In genomic region chr10:31447083-31447482, GRCm38 (mm10) we compare ENCODE assay signal across 21 mouse cellular contexts. TPM values are rescaled to one million over a fixed set of nuclear protein-coding genes. Genes with fewer than 3 reads are reported as not detected.
DNase-seq lines count a peak whose midpoint lies in the region; ATAC-seq and TF ChIP-seq lines count a peak whose summit lies in the region.
"Had no signal": no experiment of that assay in that cellular context is flagged by ENCODE, and none has a peak within 500 bp of the region (broad histone marks: within the 10 kb centered on the region; RNA-seq: fewer than 3 reads in every experiment).

No protein-coding gene starts in this region.

- intact Hi-C loops in gastrocnemius, adult 2 months (cut with DNase I) = loop anchor here (5.0 to 10.0 kb wide), 2 partner anchors 160 to 622 kb away; partner anchors contain the start of gene Rnf217

- no peak for TF ChIP-seq POLR2A in myocyte (IDR thresholded peaks at IDR 0.05; ENCODE audit: insufficient read length, low read depth)

- H3K4me1 ChIP-seq in forebrain, embryonic 16.5 days (replicated peaks; ENCODE audit: control insufficient read depth, insufficient read depth, low read length) = peaks cover 2% of the 10 kb centered on the region; the same call in 1 of the 2 replicates
- H3K4me1 ChIP-seq: embryonic facial prominence, embryonic 12.5 days; forebrain, embryonic 15.5 days had no signal

- no peak overlapping the region for H3ac ChIP-seq in myocyte (ENCODE audit: control insufficient read depth, insufficient read length)

- ATAC-seq in cerebellum, adult (ENCODE audit: insufficient number of reproducible peaks, low FRiP score, low TSS enrichment) = no peak
- ATAC-seq in forebrain, embryonic 16.5 days = no peak
- ATAC-seq: activated CD4-positive, CD25-positive, alpha-beta regulatory T cell, adult 4 months; CD4-positive, CD25-positive, alpha-beta regulatory T cell, adult 4 months; forebrain, embryonic 13.5 days; forebrain, embryonic 15.5 days; Patski had no signal

- no peak overlapping the region for H3K9ac ChIP-seq in forebrain, embryonic 16.5 days (replicated peaks; ENCODE audit: low read depth, low read length)
- H3K9ac ChIP-seq: embryonic facial prominence, embryonic 12.5 days; forebrain, embryonic 13.5 days; forebrain, embryonic 15.5 days had no signal

- H3K4me2 ChIP-seq in myocyte (ENCODE audit: low read depth) = peak overlapping the region; percentile 75
- no peak overlapping the region for H3K4me2 ChIP-seq in forebrain, embryonic 16.5 days (ENCODE audit: low read length)
- H3K4me2 ChIP-seq: embryonic facial prominence, embryonic 12.5 days; forebrain, embryonic 13.5 days; forebrain, embryonic 15.5 days had no signal

- H3K27me3 ChIP-seq in myocyte (ENCODE audit: control insufficient read depth, insufficient read depth, insufficient read length) = no peaks in the 10 kb centered on the region
- no peaks in the 10 kb centered on the region for H3K27me3 ChIP-seq in forebrain, embryonic 16.5 days (replicated peaks; ENCODE audit: control insufficient read depth, insufficient read depth, low read length)
- H3K27me3 ChIP-seq: CH12.LX; embryonic facial prominence, embryonic 12.5 days; forebrain, embryonic 13.5 days; forebrain, embryonic 15.5 days; Patski had no signal

- 51% methylated on average over 1 of the region's 1 CpGs for WGBS in forebrain, embryonic 16.5 days

- no peaks in the 10 kb centered on the region for H3K9me3 ChIP-seq in forebrain, embryonic 16.5 days (ENCODE audit: control insufficient read depth, low read length)
- H3K9me3 ChIP-seq: embryonic facial prominence, embryonic 10.5 days; embryonic facial prominence, embryonic 12.5 days; forebrain, embryonic 13.5 days; forebrain, embryonic 15.5 days had no signal

- H3K27ac ChIP-seq in gastrocnemius, adult 2 months = peak overlapping the region; percentile 88
- H3K27ac ChIP-seq in forebrain, embryonic 16.5 days (ENCODE audit: low read length) = no peak overlapping the region
- H3K27ac ChIP-seq: embryonic facial prominence, embryonic 10.5 days; embryonic facial prominence, embryonic 12.5 days; forebrain, embryonic 13.5 days; forebrain, embryonic 15.5 days had no signal

- no peaks in the 10 kb centered on the region for H3K36me3 ChIP-seq in myocyte (ENCODE audit: control insufficient read depth, insufficient read depth)
- H3K36me3 ChIP-seq in forebrain, embryonic 16.5 days (ENCODE audit: control insufficient read depth, insufficient read depth) = no peaks in the 10 kb centered on the region
- H3K36me3 ChIP-seq: embryonic facial prominence, embryonic 10.5 days; embryonic facial prominence, embryonic 12.5 days; forebrain, embryonic 15.5 days; G1E had no signal

- no peak overlapping the region for H3K4me3 ChIP-seq in gastrocnemius, adult 2 months
- no peak overlapping the region for H3K4me3 ChIP-seq in myocyte
- no peak overlapping the region for H3K4me3 ChIP-seq in forebrain, embryonic 16.5 days (replicated peaks; ENCODE audit: low read length)
- H3K4me3 ChIP-seq: embryonic facial prominence, embryonic 10.5 days; embryonic facial prominence, embryonic 12.5 days; forebrain, embryonic 13.5 days; forebrain, embryonic 15.5 days had no signal

- DNase-seq in gastrocnemius, adult 2 months = no peak
- no peak for DNase-seq in gastrocnemius, adult 18-20 months (ENCODE audit: low spot score)
- DNase-seq in 3T3-L1 (ENCODE audit: low read depth, low spot score) = peak; percentile 53
- DNase-seq: adrenal gland, adult 8-10 months; adrenal gland, postnatal 36 days; cerebellum, adult 11 months; cerebellum, adult 18-20 months; cerebellum, adult 8-10 months; cerebellum, postnatal 25 days had no signal

- TF ChIP-seq CTCF in gastrocnemius, adult 2 months (IDR thresholded peaks at IDR 0.05) = no peak

- no peaks in the 10 kb centered on the region for H3K79me2 ChIP-seq in myocyte (ENCODE audit: control insufficient read depth, insufficient read depth)

TF ChIP-seq in myocyte, 11 proteins besides CTCF, POLR2A, EP300 and RAD21:
- TF ChIP-seq E2F4 (IDR thresholded peaks at IDR 0.05; ENCODE audit: insufficient read depth) (no peak), MYOD1 (IDR thresholded peaks at IDR 0.05; ENCODE audit: control insufficient read depth in 1 of 3, insufficient read length in 2 of 3, low read depth in 2 of 3) (peak in 2 of 3 experiments; percentile 25 to 71), MYOG (IDR thresholded peaks at IDR 0.05; ENCODE audit: control insufficient read depth in 1 of 3, insufficient read depth in 1 of 3, insufficient read length in 2 of 3, low read depth in 2 of 3) (peak in 2 of 3 experiments; percentile 19 to 89), CEBPB (IDR thresholded peaks at IDR 0.05; ENCODE audit: insufficient read depth, poor library complexity, severe bottlenecking) (0 out of 2 replicates have a peak, but pooled peaks have one; percentile 28), TCF3 (IDR thresholded peaks at IDR 0.05; ENCODE audit: insufficient read length, low read depth) (no peak)

RNA-seq across cellular contexts. Expression of gene Tpd52l1, which starts 1.3 kb away (rescaled TPM):
- 10 to 100 TPM; 20.5 to 34.2 TPM for total RNA-seq in gastrocnemius, adult 2 months (2021)
- 10 to 100 TPM; 34.1 to 40.9 TPM for total RNA-seq in gastrocnemius, adult 18-20 months (2021)
- 56.1 TPM for polyA plus RNA-seq in myocyte (2012; fragmentation: generic; extraction: Trizol)
- 17.3 and 19.8 TPM in 2 replicates for polyA plus RNA-seq in forebrain, embryonic 16.5 days (2015; fragmentation: Nextera tagmentation; extraction: Ambion mirVana)
- total RNA-seq: CH12.LX, G1E had no signal
- polyA plus RNA-seq: activated CD4-positive, CD25-positive, alpha-beta regulatory T cell, adult 4 months; CD4-positive, CD25-positive, alpha-beta regulatory T cell, adult 4 months; G1E had no signal
